Mouse (Mus musculus) neutrophil, adult 5-6 weeks (primary cell): ENCODE results near the gene Grhpr. TPM values are rescaled to one million over a fixed set of nuclear protein-coding genes. Genes with fewer than 3 reads are reported as not detected.

Experiments
- total RNA-seq: library from RNA; stranded (forward); fragments of 200-1000 nt; gene quantifications from 2 replicates; pipeline ENCODE4 v1.2.3, GENCODE M21; 2017

Grhpr gene
- total RNA-seq, 1 experiment from 2014 or later = 6.6 TPM

Other genes with a start within 250 kb of the Grhpr start
- 224 and 249 TPM in 2 replicates for gene Zcchc7, start 225.5 kb upstream of the Grhpr start, total RNA-seq
- gene Zbtb5, start 31.0 kb downstream of the Grhpr start, total RNA-seq = 16.7 and 17.0 TPM in 2 replicates
- gene Polr1e, start 37.2 kb downstream of the Grhpr start, total RNA-seq = 16.3 and 22.0 TPM in 2 replicates
- gene Fbxo10, start 103.2 kb downstream of the Grhpr start, total RNA-seq = 2.0 and 2.1 TPM in 2 replicates
- 42.8 and 44.0 TPM in 2 replicates for gene Tomm5, start 126.7 kb downstream of the Grhpr start, total RNA-seq
- not detected in 2 replicates for gene Frmpd1, start 203.5 kb downstream of the Grhpr start, total RNA-seq